Mouse (Mus musculus) mouse embryonic stem cell (cell line): ENCODE measurements around the gene Map3k13.

Experiments
- in situ Hi-C, 2 experiments: fragments of 300-500 bp; cut with MboI; formaldehyde crosslinking; loops; 1 replicate in 1 of 2; 3 replicates in 1 of 2; pipeline ENCODE4 v1.14.3; 2019 to 2020; ENCODE audit warnings: low sequenced_read_pairs in 2 of 2, low pct_unique_long_range_greater_than_20kb in 1 of 2, mixed read lengths in 1 of 2; ENCODE audit not compliant: unreplicated experiment in 1 of 2

Gene Map3k13

DNA sequence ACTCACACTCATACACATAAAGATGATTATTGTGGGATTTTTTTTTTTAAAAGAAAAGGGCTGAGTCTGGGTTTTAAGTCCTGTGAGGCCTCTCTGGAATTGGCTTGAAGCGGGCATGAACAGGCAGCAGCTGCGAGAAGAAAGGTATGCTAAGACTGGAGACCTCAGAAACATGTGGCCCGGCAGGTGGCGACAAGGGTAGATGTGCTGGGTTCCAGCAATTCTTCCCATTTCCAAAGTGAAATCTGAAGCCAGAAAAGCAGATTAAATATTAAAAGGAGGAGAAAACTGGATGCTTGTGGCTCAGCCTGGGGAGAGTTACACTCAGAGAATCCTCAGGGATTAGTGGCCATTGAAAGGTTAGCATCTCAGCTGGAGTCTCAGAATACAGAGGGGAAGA, 177.3 kb downstream of the Map3k13 start:
- in situ Hi-C loops: no loop called here

DNA sequence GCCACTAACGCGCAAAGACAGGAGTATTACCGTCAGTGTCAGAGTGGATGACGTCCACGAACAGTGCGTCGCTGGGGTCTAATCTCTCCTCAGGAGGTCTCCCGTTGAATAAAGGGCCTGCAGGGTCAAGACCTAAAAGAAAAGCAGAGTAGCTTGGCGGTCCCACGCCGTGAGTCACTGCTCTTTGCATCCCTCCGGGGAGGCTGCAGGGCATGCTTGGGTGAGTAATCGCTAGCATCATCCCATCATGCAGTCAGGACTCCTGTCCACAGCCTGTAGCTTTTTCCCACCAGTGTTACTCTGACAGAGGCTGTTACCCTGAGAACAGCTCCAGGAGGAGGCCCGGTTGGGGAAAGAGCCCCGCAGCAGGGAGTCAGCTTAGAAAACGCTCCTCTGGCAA, 182.1 kb downstream of the Map3k13 start:
- in situ Hi-C loops: loop anchor here in 1 of 2 experiments (25.0 kb wide), 1 partner anchor 436 kb away; no protein-coding TSS in a partner anchor

DNA sequence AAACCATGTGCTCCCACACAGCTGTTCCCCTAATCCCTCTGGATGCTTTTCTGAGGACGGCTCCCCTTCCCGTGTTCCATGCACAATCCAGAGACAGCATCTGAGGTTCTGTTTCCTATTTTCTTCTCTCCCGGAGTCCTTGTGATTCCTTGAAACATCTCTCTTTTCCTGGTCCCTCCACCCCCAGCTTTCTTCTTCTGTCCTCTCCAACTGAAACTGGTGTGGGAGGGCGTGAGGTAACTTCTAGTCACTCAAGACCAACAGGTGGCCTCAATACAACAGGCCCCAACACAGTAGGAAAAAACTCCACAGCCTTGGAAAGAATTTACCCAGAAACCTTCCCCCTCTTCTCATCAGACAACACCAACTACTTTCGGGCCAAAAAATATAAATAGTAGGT, 183.2 kb downstream of the Map3k13 start:
- in situ Hi-C loops: loop anchor here in 1 of 2 experiments (25.0 kb wide), 1 partner anchor 435 kb away; no protein-coding TSS in a partner anchor
